Mouse (Mus musculus) spleen, adult 2 months (tissue): ENCODE measurements at regions not wholly inside any gene's neighbourhood (a gene's known extent, or its start where the extent isn't known, plus 50 kb on each side); places are given as distances from the start of the nearest gene placed in this dataset.

Experiments used
- CTCF ChIP-seq: fragments of 200-500 bp; IDR thresholded peaks from 2 replicates; pipeline ENCODE4 v1.5.1; 2011; ENCODE audit warnings: mild to moderate bottlenecking, inconsistent platforms; ENCODE audit not compliant: insufficient read depth, insufficient read length, insufficient replicate concordance; ENCODE audit errors: extremely low read depth
- POLR2A ChIP-seq: fragments of 200-500 bp; IDR thresholded peaks from 2 replicates; pipeline ENCODE4 v1.6.1; 2011; ENCODE audit warnings: low read depth, low read length, inconsistent platforms

- no peak for TF ChIP-seq POLR2A
- no peak for TF ChIP-seq CTCF
These were observed 102.5 kb upstream of the Pdc start for GRCm38 (mm10) chr1:150216672-150217071.
